Mouse (Mus musculus): ENCODE results near the gene Notch4. TPM values are rescaled to one million over a fixed set of nuclear protein-coding genes. Genes with fewer than 3 reads are reported as not detected.

Gene Notch4
- 1 to 10 TPM; 1.0 to 1.5 TPM for total RNA-seq (2023)

DNA sequence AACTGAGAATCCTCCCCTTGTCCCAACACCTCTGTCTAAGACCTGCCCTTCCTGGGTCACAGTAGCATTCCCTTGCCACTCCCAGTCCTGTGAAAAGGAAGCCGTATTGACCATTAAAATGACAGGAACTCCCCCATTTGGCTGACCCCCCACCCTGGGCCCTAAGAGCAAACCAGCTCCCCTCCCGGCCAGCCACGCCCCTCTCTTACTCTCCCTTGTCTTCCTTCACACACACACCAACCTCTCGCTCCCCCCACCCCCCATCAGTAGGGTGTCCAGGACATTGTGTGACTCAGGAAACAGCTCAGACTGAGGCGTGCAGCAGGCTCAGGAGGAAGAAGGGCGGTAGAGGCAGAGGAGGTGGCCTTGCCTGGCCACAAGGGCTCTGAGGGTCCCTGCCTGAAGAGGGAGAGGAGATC lies at the start of gene Notch4:
Gene Notch4 (plus strand): TSS at position 266 of the 419 bp plus-strand sequence.

DNA sequence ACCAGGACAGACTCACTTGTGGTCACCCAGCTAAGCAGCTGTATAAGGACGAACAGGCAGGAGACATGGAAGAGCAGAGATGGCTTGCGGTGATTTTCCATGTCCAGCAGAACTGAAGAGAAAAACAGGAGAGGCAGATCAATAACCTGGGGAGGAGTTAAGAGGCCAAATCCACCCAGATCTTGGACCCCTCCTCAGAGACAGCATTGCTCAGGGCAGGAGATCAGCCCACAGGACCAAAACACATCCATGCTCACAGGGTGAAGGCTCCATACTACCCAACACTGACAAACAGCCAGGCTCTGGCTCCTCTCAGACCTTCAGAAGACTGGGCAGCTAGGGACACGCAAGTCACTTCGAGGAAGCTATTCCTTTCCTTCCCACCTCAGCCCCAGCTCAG lies 46.8 kb upstream of the Notch4 start, which contains the start of gene Btnl6:
Gene Btnl6 (minus strand): TSS at position 101 of the 400 bp plus-strand sequence.

DNA sequence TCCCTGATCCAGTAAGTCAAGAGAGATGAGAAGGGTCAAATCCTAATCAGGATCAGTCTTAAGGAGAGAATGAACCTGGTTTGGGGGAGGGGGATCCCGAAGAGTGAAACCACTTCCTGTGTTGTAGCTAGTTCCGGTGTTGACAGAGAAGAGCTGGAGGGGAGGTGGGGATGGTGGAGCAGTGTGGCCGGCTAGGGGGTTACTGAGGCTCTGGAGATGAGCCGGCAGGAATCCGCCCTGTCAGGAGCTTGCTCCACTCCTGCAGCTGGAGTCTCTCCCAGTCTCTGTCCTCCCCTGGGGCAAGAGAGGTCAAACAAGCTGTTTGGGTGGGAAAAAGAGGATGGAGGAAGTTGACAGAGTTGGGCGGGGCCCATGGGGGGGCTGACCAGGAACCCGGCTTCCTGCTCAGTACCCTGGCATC lies 25.6 kb downstream of the Notch4 start, which contains the start of gene Gpsm3:
Gene Gpsm3 (plus strand): TSS at position 126 of the 421 bp plus-strand sequence.

DNA sequence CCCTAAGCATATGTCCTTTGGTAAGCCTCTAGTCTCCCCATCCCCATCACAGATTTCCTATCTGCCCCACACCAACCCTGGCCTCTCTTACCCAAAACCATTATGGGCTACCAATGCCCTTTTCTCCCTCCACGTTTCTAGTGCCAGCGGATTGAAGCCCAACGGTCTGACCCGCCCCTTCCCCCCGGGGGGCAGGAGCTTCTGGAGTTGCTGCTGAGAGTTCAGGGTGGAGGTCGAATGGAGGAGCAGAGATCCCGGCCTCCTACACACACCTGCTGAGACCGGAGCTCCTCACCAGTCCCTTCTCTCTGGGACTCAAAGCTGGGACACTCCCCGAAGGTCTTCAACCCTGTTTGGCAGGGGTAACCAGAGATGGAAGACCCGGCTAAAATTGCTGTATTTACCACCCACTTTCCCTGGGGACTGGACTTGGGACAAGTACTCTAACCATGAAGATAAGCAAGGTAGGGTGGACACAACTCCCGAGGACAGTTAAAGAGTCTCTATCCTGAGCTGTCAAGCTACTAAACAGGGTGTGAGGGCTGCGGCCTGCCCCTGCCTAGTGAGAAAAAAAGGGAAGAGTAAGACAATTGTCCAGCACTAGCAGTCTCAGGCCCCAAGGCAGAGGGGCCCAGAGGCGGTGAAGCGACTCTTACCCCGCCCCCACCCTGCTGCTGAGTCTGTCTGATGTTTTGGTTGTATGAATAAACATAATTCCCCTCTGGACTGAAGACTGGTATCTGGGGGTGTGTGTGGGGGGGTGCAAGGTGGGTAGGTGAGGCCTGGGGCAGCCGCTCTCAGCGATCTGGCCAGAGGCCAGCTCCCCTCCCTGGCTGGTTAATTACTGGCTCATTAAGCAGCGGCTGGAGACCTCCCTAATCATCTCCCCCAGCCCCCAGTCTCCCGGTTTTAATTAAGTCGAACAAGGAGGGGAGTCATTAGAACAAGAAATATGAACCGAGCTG lies 27.2 kb downstream of the Notch4 start, which contains the start of gene Pbx2:
Gene Pbx2 (plus strand): TSS at position 238 of the 965 bp plus-strand sequence.

DNA sequence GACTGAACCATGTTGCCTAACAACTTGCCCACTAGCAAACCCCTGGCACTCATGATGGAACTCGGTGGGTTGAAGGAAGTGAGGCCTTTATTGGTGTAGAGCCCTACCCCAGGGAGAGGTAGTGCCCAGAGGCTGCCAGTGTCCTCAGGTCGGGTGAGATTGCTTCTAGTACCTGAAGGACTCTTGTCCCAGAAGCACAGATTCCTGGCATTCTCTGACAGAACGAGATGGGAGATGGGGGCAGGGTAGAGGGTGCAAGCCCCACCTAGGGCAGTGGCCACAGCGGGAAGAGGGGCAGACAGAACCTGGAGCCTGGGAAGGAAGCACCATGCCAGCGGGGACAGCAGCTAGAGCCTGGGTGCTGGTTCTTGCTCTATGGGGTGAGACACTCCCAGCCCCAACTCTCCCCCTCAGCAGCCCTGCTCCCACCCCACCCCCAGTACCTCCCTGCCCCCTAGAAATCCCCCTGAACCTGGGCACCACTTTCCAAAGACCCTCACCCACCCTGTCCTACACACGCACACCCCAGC lies 33.6 kb downstream of the Notch4 start, which contains the start of gene Ager:
Gene Ager (plus strand): TSS at position 297 of the 530 bp plus-strand sequence.

DNA sequence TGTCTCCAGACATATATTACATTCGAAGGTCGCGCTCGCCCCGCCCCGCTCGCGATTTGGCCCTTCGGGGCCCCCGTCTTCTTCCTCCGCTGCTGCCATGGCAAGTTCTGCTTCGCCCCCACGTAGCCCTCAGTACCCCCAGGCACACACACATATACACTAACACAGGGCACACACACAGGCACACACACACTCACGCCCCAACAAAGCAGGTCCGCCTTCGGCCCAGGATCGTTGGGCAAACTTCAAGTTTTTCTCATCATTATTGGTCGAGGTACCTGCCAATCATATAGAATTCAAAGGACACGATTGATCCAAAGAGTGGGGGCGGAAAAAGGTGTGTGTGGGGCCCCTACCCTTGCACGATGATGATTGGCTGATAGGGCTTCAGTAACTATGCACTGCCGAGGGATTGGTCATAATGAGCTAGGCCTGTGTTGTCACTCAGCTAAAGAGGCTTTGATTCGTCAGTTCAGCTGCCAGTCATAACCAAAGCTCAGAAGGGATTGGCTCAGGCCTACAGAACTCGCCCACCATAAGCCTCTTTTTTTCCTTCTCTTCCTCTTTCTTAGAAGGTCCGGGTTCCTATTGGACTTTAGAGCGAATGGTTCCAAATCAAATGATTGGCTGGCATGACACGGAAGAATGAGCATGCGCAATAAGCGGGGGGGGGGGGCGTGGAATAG lies 39.5 kb downstream of the Notch4 start, which contains the start of gene Rnf5:
Gene Rnf5 (minus strand): TSS at position 316 of the 686 bp plus-strand sequence.

DNA sequence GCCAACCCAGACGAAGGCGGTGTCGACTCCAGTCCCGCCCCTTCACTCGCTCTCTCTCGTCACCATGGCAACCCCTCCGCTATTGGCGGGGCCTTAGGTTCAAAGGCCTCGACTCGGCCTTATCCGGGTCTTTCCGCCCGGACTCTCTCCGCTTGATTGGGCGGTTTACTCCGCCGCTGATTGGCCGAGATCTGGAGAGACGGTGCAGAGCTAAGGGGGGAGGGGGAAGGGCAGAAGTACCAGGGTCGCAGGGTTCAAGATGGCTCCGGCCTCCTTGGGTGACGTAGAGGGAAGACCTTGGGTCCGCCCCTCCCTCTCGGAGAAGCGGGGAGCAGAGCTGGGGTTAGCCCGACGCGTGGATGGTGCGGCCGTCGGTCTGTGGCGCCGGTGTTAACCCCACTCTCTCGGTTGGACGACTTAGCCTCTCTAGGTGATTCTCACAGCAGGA lies 40.0 kb downstream of the Notch4 start, which contains the start of gene Agpat1:
Gene Agpat1 (plus strand): TSS at position 202 of the 448 bp plus-strand sequence.

DNA sequence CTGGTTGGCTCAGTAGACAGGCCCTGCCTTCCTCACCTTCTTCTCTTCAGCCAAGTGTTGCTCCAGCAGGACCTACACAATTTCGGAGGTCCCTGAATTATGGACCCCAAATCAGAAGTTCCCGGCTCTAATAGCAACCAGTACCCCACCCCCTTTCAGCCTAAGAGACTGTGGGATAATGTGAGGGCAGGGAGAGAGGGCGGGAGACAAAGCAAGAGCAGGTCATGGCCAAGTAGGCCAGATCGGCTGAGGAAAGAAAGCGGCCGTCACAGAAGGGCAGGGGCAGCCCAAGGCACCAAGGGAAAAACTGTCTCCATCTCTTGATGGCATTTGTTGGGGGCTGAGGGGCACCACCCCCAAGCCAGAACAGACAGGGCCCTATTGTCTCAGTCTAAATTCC lies 51.8 kb downstream of the Notch4 start, which contains the start of gene Egfl8:
Gene Egfl8 (minus strand): TSS at position 101 of the 400 bp plus-strand sequence.

DNA sequence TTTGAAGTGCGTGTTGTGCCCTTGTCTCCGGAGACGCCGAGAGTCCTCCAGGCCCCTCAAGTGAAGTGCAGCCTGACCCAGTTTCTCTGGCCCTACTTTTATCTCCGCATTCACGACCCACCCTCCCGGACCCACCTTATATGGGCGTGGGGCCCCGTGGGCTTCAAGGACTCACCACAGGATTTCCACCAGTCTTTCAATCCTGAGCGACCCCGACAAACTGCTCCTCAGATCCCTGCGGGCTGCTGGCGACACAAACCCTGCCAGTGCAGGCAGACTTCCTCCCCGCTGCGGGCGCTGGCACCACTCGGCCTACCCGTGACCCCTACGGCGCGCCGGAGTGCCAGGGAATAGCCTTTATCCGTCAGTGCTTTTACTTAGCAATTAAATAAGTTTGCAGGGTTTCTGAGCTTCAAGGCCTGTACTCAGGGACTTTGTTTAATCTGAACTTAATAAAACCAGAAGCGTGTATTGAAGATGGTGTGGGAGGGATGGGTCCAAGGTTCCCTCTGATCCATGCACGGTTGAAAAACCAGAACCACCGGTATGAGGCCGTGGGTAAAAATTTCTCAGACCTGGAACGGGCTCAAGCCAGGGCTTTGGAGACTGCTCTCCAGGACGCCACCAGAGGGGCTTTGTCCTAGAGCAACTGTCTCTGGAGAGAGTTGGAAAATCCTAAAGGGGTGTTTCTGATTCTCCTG lies 64.0 kb downstream of the Notch4 start, which contains the start of gene Ppt2:
Gene Ppt2 (minus strand): TSS at position 568 of the 701 bp plus-strand sequence.

DNA sequence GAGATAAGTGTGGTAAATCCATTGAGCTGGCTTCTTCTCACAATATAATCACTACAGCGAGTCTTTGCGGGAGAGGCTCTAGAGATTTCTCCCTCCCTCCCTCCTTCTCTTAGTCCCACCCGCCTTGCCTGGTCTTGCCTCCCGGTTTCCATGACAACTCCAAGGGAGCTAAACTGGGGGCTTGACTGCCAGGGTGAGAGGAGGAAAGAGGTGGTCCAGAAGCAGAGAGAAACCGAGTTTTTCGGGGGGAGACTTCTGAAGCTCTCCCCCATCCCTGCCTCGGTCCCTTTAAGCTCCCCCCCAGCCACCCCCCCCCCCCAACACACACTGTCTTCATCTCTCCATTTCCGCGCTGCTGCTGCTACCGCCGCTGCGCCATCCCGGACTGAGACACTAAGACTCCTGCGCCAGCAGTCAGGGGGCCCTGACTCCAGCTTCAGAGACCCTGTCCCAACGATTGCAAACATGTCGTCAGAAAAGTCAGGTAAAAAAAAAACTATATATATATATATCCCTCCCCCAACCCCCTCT lies 65.2 kb downstream of the Notch4 start, which contains the start of gene Prrt1:
Gene Prrt1 (plus strand): TSS at position 313 of the 531 bp plus-strand sequence.

Other genes with a start within 250 kb of the Notch4 start
- gene H2-Eb2, start 238.6 kb upstream of the Notch4 start, total RNA-seq (2023): under 1 TPM in 1 of 2 experiments, not detected in 1; 0.11 TPM
- gene Btnl2, start 209.4 kb upstream of the Notch4 start, total RNA-seq (2023): 1 to 10 TPM; 2.2 to 2.3 TPM
- gene Btnl1, start 187.1 kb upstream of the Notch4 start, total RNA-seq (2023): not detected
- gene BC051142, start 165.4 kb upstream of the Notch4 start, total RNA-seq (2023): not detected
- not detected for gene Btnl4, start 87.0 kb upstream of the Notch4 start, total RNA-seq (2023)
- gene Btnl6, start 46.9 kb upstream of the Notch4 start, total RNA-seq (2023): not detected
- 100 to 1,000 TPM; 376 to 393 TPM for gene Gpsm3, start 25.5 kb downstream of the Notch4 start, total RNA-seq (2023)
- 10 to 100 TPM; 94.8 to 99.9 TPM for gene Pbx2, start 27.0 kb downstream of the Notch4 start, total RNA-seq (2023)
- gene Ager, start 33.6 kb downstream of the Notch4 start, total RNA-seq (2023): 1 to 10 TPM; 5.8 to 7.0 TPM
- gene Rnf5, start 39.4 kb downstream of the Notch4 start, total RNA-seq (2023): 10 to 100 TPM; 38.2 to 39.0 TPM
- gene Agpat1, start 40.0 kb downstream of the Notch4 start, total RNA-seq (2023): 10 to 100 TPM; 55.4 to 56.5 TPM
- gene Egfl8, start 51.7 kb downstream of the Notch4 start, total RNA-seq (2023): 1 to 10 TPM; 5.0 to 5.5 TPM
- gene Ppt2, start 64.2 kb downstream of the Notch4 start, total RNA-seq (2023): 10 to 100 TPM; 42.1 to 43.5 TPM
- not detected for gene Prrt1, start 65.3 kb downstream of the Notch4 start, total RNA-seq (2023)
- gene Fkbpl, start 80.5 kb downstream of the Notch4 start, total RNA-seq (2023): 10 to 100 TPM; 13.6 to 18.7 TPM
- gene Atf6b, start 82.9 kb downstream of the Notch4 start, total RNA-seq (2023): 10 to 100 TPM; 59.5 to 60.4 TPM
- gene Tnxb, start 106.3 kb downstream of the Notch4 start, total RNA-seq (2023): under 1 TPM; 0.04 to 0.07 TPM
- gene C4b, start 179.6 kb downstream of the Notch4 start, total RNA-seq (2023): under 1 TPM; 0.29 to 0.59 TPM
- not detected for gene Cyp21a1, start 240.3 kb downstream of the Notch4 start, total RNA-seq (2023)